20 mouse cellular contexts compared by ENCODE assay signal in the genomic region with DNA sequence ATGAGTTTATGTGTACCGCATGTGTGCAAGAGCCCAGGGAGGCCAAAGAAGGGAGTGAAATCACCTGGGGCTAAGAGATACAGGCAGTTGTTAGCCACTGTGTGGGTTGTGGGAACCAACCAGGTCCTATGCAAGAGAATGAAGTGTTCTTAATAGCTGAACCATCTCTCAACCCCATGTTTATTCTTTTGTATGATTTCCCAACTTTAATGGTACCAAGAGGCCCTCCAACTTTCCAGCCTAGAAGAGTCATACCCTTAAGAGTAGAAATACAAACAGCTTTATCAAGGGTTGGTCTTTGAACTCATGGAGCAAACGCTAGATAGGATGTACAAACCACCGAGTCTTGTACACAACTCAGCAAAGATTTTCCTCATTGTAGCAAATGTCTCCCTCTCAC. TPM values are rescaled to one million over a fixed set of nuclear protein-coding genes. Genes with fewer than 3 reads are reported as not detected.
"Had no signal": no experiment of that assay in that cellular context is flagged by ENCODE, and none has a peak within 500 bp of the region (broad histone marks: within the 10 kb centered on the region; RNA-seq: fewer than 3 reads in every experiment).

No protein-coding gene starts in this region.

- H3K36me3 ChIP-seq: lung, embryonic 15.5 days; midbrain, embryonic 10.5 days; midbrain, embryonic 12.5 days; neural tube, embryonic 13.5 days; neural tube, embryonic 15.5 days had no signal

- ATAC-seq: midbrain, embryonic 16.5 days had no signal

- DNase-seq: lung, adult 2 months; lung, postnatal 10 days; lung, postnatal 4 days; midbrain, embryonic 14.5 days; retina, postnatal 1 day; right cerebral cortex, adult 18-20 months; right cerebral cortex, postnatal 25 days; right cerebral cortex, postnatal 4 days; spleen, adult 18-20 months; thymus, adult 18-20 months; thymus, postnatal 14 days; thymus, postnatal 36 days had no signal

- H3K27ac ChIP-seq: lung, embryonic 15.5 days; midbrain, embryonic 10.5 days; midbrain, embryonic 12.5 days; neural tube, embryonic 13.5 days; neural tube, embryonic 15.5 days had no signal

- H3K9ac ChIP-seq: lung, embryonic 15.5 days; midbrain, embryonic 12.5 days; neural tube, embryonic 13.5 days; neural tube, embryonic 15.5 days had no signal

- H3K4me3 ChIP-seq: lung, embryonic 15.5 days; midbrain, embryonic 10.5 days; midbrain, embryonic 12.5 days; myocyte; neural tube, embryonic 13.5 days; neural tube, embryonic 15.5 days had no signal

- H3K27me3 ChIP-seq: lung, embryonic 15.5 days; midbrain, embryonic 12.5 days; neural tube, embryonic 13.5 days; neural tube, embryonic 15.5 days had no signal

- H3K4me1 ChIP-seq: lung, embryonic 15.5 days; midbrain, embryonic 10.5 days; neural tube, embryonic 15.5 days had no signal

- H3K9me3 ChIP-seq: lung, embryonic 15.5 days; midbrain, embryonic 10.5 days; midbrain, embryonic 12.5 days; neural tube, embryonic 13.5 days; neural tube, embryonic 15.5 days had no signal

- H3K4me2 ChIP-seq: lung, embryonic 15.5 days; midbrain, embryonic 12.5 days; neural tube, embryonic 13.5 days; neural tube, embryonic 15.5 days had no signal

RNA-seq across cellular contexts. Expression of gene Dab2, which starts 12.8 kb away (rescaled TPM):
- total RNA-seq: megakaryocyte-erythroid progenitor cell, adult 5-6 weeks had no signal
